Mouse (Mus musculus): ENCODE data around the gene Fndc3b.

Gene Fndc3b

DNA sequence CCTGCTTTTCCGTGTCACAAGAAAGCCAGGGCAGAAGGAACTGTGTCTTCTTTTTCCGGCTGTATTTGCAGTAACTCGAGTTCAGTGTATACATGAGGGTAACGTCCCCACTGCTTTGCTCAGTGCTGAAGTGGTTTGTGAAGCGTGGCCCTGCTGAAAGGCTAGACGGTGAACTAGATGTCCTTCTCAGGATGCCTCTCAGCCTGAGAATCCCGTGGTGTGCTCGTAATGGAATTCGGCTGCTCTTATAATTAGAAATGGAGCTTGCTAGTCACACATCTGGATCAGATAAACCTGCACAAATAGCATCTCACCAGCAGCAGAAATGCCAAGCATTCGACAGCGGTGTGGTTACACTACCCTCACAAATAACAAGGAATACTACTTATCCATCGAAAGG, 40.7 kb downstream of the Fndc3b start:
- no peak for DNase-seq (ENCODE audit: low spot score)

DNA sequence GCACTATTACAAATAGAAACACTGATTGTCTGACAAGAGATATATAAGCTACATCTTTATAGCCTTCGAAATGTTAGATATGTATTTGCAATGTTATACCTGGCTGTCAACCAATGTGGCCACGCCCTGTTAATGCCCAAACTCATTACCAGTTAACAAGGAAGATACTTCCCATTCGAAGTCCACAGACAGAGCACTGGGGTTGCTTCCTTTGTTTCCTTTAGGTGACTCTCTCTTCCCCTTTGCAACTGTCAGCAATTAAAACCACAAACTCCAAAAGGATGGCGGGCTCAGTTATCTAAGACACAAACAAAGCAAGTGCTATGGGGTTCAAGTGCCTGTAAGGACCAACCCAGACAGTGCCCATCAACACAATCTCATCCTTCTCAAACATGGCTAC, 43.8 kb downstream of the Fndc3b start:
- no peak for DNase-seq (ENCODE audit: low spot score)

DNA sequence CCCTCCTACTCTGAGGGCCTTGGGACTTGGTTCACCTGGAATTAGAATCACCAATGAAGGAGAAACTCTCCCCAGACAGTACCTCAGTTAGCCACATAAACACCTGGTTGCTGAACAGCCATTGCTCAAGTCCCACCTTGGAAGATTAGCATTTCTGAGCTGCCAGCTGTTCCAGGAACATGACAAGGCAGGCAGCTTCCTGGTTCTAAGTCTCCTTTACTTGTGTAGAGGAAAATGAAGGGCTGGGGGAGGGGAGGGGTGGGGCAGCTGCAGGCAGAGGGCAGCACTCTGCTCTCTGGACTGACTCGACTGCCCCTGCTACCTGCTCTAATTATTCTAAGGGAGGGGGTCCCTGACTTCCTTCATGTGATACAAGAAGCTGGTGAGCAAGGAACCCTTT, 45.8 kb downstream of the Fndc3b start:
- no peak for DNase-seq (ENCODE audit: low spot score)

DNA sequence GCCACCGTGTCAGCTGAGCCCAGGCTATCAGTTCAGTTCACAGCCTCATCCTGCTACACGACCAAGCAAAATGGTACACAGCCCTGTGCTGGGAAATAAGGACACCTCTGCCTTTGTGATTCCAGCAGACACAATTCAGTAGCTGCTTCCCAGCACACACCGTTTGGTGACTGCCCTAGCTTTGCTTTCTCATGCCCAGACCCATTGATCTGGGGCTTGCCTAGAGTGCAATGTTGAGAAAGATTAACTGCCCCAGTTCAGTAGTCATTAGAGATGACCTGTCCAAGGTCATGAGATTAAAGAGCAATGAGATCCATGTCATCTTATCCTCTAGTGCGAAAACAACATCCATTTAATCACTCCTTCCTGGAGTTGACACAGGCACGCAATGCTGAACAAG, 47.9 kb downstream of the Fndc3b start:
- no peak for DNase-seq (ENCODE audit: low spot score)

DNA sequence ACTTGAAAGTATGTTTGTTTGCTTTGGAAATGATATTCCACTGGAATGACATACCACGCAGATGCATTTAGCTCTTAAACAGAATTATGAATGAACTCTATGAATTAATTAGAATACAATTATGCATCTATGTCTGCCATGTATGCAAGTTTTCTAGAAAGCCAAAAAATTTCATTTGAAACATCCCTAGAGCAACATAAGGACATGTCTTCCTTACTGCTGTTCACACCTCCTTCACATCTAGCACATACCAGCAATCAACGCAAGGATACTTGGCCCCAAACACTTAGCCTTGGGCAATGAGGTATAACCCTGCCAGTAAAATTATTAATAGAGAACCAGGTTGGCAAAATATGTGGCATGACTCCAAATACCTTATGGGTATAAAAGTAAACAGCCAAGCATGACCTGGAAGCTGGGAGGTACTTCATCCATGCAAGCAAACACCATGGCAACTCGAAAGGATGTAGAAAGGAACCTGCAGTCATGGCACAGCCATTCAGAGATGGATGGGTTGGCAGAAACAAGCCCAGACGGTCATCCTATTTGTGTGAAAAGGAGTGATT, 52.8 kb downstream of the Fndc3b start:
- DNase-seq (ENCODE audit: low spot score): no peak

DNA sequence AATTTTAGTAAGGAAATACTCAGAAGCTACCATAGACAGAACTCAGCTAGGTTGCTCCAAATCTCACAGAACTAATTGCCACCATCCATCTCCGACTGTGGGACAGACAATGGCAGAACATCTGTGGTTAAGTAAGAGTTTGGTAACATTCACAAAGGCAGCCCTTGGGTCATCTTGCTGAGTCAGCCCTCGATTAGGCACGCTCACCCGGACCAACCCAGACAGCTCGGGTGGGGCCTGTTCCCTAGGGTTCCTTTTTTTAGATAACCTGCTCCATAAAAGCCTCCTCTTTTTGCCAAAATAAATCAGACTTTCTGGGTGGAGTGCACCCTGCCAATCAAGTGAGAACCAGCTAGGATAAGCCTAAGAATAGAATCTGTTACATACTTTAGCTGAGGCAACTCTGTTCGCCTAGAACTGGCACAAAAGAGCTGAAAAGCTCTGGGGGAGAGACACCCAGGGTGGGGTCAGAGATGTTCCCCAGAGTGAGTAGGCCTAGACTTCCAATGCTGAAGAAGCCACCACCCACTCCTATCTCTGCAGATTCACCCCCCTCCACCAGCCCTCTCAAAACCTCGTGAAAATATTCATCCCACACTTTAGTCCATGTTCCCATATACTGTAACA, 54.2 kb downstream of the Fndc3b start:
- no peak for DNase-seq (ENCODE audit: low spot score)

DNA sequence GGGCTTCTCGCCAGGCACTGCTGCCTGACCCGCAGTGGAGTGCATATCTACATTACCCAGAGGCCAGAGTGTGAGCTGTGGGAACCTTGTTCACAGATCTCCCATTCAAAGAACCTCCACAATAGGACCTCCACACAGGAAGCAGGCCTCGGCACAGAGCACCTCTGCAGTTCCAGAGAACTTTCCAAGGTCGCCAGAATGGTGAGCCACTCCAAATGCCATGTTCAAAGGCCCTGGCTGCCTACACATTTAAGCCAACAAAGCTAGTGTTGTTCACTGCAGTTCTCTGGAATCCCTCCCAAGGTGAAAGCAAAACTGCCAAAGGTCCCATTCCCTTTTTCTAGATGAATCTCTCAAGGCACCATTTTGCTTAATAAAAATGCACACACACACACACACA, 55.4 kb downstream of the Fndc3b start:
- DNase-seq (ENCODE audit: low spot score): no peak

DNA sequence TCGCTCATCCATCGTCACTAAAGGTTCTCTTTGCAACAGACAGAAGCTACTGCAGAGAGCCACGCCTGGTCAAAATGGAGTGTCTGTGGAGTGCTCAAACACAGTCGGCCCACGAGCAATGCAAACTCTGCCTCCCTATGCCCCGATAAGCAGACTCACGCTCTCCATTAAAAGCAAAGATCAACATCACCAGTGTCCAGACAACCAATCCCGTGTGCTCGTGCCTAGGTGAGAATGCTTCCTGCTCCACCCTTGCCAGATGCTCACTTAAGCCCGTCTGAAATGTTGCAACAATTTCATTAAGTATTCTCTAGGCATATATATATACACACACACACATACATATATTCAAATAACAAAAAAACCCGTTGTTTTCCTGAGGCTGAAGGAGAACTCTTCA, 56.1 kb downstream of the Fndc3b start:
- no peak for DNase-seq (ENCODE audit: low spot score)

DNA sequence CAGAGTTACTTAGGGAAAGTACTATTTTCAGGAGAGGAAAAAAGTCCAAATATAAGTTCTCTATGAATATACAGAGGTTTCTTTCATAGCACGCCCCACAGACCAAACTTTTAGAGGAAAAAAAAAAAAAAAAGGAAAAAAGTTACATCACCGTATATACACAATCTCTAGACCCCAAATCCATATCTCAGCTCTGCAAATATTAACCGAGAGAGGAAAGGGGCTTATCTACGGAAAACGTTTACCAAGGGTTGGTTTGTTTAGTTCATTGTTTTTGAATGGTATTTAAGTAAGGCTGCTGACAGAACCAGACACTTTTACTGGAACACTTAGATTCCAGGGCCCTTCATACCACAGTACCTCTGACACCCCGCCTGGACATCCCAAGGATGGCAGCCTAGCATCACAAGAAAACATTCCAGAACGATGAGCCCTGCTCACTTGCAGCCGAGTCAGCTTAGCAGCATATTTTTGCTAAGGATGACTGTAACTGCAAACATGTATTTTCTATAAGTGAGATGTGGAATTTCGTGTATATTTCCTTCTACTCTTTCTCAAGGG, 58.6 kb downstream of the Fndc3b start:
- DNase-seq (ENCODE audit: low spot score): no peak

DNA sequence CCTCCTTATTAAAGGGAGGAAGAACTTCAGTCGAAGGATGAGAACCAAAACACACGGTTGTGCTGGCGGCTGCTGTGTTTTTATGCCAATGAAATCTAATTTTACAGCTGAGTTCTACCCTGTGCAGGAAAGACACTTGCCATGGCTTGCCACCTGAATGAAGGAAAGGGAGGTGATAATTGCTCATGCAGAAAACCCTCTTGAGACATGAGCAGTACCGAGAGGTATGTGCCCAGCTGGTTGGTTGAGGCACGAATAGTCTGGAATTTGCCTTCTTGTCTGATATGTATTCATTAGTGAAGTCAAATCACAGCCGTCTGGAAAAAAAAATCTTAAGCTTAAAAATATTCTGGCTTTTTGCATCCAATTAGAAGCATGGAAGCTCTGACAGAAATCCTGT, 59.4 kb downstream of the Fndc3b start:
- DNase-seq (ENCODE audit: low spot score): no peak

DNA sequence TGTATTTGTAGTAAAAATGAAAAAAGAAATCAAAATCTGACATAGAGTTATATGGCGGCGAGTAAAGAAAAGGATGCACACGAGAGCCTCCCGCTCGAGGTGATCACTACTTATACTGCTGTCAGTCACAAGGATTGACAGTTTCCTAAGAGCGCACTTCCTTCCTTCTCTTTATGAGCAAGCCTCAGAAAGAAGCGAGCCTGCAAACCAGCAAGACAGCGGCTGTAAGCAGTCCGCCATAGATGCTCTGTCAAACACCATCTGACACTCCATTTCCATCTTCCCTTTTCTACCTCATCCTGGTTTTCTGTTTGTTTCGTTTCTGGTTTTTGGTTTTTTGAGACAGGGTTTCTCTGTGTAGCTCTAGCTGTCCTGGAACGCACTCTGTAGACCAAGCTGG, 61.0 kb downstream of the Fndc3b start:
- no peak for DNase-seq (ENCODE audit: low spot score)

DNA sequence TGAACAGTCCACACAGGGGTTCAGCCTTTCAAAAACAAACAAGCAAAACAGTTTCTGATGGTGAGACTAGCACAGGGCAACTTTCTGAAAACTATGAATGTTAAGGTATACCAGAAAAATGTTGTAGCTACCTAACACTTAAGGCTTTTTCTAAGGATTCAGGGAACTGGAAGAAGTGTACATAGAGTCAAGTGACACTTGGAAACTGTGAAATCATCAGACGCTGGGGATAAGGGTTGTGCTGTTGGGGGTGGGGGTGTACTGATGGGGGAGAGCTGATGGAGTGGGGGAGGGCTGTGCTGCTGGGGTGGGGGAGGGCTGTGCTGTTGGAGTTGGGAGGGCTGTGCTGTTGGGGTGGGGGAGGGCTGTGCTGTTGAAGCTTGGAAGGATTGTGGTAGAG, 61.8 kb downstream of the Fndc3b start:
- DNase-seq (ENCODE audit: low spot score): no peak

DNA sequence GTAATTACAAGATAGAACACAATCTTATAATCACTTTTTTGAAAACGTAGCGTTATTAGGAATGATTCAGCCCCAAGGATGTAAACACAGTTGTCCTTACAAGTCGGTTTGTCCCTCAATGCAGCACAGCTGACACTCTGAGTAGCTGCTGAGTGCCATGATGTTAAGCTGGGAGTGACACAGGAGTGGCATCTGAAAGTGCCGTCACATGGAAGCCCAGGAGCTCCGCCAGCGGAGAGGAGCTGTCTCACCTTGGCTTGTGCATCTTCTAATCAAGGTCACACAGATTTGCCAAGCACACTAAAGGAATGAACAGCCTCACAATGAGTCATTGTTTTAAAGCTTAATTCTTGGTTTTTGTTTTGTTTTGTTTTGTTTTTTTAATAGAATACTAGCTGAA, 68.7 kb downstream of the Fndc3b start:
- DNase-seq (ENCODE audit: low spot score): no peak

DNA sequence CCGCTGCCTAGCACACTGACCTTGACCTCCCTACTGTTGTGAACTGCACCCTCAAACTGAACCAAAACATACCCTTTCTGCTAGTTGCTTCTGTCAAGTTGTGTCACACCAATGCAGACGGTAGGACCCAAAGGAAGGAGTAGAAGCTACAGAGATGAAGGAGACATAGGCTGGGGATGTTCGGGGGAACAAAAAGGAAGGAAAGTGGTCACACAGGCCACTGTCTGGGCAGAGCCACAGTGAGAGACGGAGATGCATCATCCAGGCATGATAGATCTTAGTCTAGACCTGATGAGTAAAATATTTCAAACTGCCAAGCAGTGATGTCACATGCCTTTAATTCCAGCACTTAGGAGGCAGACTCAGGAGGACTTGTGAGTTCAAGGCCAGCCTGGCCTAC, 71.4 kb downstream of the Fndc3b start:
- no peak for DNase-seq (ENCODE audit: low spot score)

DNA sequence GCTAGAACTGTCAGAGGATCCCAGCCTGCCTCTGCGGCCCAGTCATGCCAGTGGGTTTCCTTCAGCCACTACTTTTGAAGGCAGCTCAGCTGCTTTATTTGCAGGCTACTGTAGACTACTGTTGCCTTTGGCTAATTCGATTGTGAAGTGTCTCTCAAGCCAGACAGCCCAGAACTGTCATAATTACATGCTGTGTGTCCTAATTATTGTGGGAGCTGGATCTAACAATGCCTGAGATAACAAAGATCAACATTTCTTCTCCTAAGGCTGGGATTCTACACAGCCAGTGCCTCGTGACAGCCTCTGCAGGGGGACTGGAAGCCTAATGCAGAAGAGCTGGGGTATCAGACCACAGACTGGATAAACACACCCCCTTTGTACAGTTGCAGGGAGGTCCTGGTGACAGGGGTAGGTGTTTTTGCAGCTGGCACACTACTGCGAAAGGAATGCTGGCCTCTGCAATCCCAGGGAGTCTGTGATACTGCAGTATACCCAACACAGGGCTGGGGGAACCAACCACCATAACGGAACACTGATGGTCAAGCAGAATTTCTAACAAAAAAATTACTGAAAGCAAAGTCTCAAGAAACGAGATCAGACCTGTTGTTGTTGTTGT, 74.0 kb downstream of the Fndc3b start:
- DNase-seq (ENCODE audit: low spot score): no peak

DNA sequence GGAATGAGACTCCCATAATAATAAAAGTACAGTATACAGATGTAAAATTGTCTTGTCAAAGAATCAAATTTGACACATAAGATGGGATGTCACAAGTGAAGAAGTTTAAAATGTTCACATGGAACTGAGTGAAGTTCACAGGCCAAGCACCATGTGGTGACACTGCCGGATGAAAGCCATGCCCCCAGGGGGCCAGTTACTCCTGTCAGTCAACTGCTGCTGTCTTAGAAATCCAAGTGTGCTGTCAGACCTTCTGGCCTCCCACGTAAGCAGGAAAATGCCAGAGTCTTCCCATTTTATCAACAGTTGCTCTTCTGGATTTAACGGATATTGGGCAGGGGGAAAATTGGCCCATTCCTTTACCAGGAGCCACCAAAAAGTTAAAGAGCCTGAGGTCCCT, 75.3 kb downstream of the Fndc3b start:
- no peak for DNase-seq (ENCODE audit: low spot score)

DNA sequence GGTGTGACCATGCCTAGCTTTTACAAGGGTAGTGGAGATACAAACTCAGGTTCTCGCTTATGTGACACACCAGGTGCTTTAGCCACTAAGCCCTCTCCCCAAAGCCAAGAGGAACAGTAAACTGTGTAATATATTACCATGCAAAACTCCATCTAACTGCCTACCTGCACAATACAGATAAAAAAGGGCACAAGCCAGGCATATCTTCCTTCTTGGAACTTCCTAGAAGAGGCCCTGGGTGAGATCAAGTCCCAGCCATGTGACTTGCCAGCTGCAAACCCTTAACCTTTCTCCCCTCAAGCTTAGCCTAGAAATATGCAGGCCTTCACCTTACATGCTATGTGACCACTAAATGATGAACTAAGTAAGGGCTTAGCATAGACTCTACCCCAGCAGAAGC, 78.2 kb downstream of the Fndc3b start:
- no peak for DNase-seq (ENCODE audit: low spot score)

DNA sequence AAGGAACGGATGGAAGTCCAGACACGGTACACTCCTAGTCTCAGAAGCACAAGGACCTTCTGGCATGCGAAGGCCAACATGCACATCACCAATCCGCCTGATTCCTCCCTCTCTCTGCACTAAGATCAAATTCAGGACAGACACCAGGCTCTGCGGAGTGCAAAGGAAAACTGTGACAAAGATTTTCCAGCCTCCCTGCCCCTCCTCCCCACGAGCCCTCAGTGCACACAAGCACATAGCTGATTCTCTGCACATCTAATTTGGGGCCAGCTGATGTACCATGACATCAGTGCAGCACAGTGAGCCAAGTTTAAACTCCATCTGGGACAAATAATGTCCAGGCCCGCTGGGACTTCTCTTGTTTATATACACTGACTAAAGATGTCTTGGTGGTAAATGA, 80.0 kb downstream of the Fndc3b start:
- DNase-seq (ENCODE audit: low spot score): no peak

DNA sequence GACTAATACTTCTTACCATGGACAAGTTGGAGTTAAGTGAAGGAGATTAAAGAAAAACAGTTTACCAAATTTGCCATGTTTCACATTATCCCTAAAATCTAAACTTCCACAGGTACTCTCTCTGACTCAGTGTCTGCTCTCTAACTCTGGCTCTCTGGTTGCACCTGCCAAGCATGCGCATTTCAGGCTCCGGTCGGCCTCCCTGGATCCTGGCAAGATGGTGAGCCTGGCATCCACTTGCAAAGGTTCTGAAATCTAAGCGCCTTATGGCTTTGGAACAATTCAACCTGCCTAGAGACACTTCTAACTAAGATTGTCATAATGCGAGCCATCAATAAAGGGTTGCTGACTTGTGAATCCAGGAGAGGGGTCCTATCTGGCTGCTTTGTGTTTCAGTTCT, 81.4 kb downstream of the Fndc3b start:
- no peak for DNase-seq (ENCODE audit: low spot score)

DNA sequence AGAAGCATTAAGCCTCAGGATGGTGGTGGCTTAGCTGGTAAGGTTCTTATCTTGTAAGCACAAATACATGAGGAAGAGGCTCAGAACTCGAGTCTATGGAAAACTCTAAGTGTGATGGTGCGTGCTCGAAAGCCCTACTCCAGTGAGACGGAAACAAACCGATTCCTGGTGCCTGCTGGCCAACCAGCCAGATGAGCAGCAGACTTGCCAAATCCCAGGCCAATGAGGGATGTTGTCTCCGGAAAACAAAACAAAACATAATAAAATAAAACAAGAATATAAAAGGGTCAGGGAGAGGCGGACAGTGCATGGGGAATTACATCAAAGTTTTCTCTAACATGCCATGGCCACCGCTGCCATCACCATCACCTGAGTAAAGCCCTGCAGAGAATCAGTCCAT, 84.8 kb downstream of the Fndc3b start:
- DNase-seq (ENCODE audit: low spot score): no peak

DNA sequence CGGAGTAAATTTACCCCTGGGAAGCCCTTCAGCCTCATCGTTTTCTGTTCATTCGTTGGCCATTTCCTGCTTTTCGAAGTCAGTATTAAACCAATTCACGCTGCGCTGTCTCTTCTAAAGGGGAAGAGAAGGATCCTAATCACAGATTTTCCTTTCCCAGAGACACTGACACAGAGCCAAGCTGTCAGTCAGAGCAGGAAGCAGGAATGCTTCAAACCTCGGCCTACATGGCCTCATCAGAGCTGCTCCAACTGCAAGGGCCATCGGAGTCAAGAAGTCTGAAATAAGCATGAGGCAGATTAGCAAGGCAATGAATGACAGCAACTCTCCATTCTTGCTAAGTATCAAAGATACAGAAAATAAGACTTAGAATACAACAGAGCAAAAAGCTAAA, 85.5 kb downstream of the Fndc3b start:
- no peak for DNase-seq (ENCODE audit: low spot score)

DNA sequence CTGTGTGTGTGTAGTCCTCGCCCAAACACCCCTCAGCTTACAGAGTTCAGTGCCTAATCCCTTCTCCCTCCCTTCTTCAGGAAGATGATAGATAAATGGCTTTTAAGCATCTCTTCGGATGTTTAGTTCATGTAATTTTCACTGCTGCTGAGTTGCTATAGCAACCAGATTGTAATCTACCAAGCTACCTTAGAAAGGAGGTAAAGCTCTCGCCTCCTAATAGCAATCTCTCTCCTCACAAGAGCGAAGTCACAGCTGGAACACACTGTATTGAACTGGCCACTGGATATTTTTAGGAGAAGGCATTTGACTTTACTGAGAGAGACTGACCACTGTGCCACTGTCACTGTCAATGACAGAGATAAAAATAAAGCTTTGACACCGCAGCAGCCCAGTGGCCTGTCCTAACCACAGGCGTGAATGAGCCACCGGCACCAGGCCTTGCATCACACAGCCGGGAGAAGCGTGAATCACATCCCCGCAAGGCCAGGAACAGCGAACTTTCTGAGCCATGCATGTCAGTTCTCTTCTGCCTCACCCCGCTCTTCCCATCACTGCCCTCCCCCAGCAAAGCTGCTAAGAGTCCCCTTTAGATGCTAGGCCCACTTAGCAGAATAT, 86.0 kb downstream of the Fndc3b start:
- DNase-seq (ENCODE audit: low spot score): no peak

DNA sequence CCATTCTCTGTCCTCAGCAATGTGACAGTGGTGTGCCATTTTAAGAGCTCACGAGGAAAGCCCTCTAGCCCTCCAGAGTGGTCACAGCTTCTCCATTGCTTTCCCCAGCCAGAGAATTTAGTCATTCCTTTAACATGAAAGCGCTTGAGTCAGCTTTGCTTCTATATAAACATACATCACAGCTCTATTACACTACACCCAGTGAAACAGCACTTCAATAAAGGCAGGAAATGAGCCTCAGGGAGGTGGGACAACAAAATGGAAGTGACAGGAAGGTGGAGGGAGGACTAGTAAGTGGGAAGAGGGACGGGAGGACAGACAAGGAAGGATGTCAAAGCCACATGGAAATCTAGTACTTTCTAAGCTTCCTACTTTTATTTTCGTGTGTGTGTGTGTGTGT, 88.7 kb downstream of the Fndc3b start:
- no peak for DNase-seq (ENCODE audit: low spot score)
